Mouse (Mus musculus) ovary, adult 18-20 months (tissue): Measurements from ENCODE around the gene Cdyl2.

ENCODE experiments used
- DNase-seq: peaks from one replicate; pipeline ENCODE4 v3.0.0; 2022; ENCODE audit warnings: low spot score, mixed read lengths

Gene Cdyl2

GRCm38 (mm10) chr8:116538763-116539162 is 194.0 kb downstream of the Cdyl2 start:
- no peak for DNase-seq

DNA sequence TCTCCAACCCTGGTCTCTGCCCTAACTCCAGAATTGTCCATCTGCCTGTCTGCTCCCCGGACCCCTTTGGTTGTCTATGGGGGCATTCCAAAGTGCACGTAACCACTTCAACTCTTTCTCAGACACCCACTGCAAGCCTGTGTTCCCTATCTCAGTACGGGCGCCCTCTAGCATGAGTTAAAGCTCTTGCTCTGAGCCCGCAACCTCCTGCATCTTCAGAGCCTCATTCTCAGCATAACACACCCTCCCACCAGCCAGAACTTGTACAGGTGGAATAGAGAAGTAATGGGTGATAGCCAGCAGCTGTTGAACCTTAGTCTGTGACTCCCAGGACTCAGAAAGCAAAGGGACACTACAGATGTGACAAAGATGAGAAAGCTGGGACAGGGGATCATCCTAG is 196.0 kb downstream of the Cdyl2 start:
- DNase-seq = no peak

GRCm38 (mm10) chr8:116533081-116533480 is 199.7 kb downstream of the Cdyl2 start:
- no peak for DNase-seq

DNA sequence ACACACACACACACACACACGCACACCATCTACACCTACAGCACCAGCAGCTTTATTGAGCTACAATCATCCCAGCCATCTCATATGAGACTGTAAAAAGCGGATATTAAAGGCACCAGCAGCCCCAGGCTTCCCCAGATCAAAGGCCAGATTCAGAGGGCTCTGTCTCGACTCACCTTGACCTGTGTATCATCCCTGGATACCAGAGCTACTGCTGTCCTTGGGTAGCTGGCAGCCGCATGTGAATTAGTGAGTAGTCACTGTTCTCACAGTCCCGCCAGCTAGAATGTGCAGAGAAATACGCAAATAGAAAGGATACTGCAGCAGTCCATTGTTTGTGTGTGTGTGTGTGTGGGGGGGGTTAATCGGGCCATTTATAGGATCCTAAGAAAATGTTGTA is 204.1 kb downstream of the Cdyl2 start:
- no peak for DNase-seq

DNA sequence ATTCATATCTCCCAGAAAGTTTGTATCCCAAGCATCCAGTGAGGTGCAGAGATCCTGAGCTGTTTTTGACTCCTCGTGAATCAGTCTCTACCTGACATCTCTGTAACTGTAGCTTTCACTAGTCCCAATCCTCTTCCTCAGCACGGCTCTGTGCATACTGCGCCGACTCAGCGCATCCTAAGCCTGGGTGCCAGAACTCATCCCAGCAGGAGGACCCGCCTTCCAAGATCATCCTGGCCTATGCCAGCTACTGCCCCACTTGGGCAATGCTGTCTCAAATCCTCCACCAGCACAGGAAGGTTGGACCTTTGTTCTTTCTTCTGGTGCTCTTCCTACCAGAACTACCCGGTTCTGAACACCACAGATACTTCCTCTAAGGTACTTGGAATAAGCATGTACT is 207.9 kb downstream of the Cdyl2 start:
- DNase-seq = no peak
